Mouse (Mus musculus) embryonic stem cell, embryonic (primary cell): ENCODE measurements around the gene St8sia1.

ENCODE experiments used
- CTCF ChIA-PET, 4 experiments: fragments of 300-600 bp in 2 of 4; fragments of 350-600 bp in 2 of 4; sonication (Branson Sonifier 250); formaldehyde crosslinking; loops; one replicate each; lab custom pipeline; 2022; ENCODE audit warnings: inconsistent platforms in 2 of 4; lab: Charles Lee
- POLR2A ChIA-PET, 4 experiments: fragments of 300-600 bp in 2 of 4; fragments of 350-600 bp in 2 of 4; sonication (Branson Sonifier 250); formaldehyde crosslinking; loops; one replicate each; lab custom pipeline; 2022; ENCODE audit warnings: antibody characterized with exemption in 4 of 4, inconsistent platforms in 1 of 4; lab: Charles Lee

The St8sia1 gene

GRCm38 (mm10) chr6:142932582-142932981 is 31.7 kb downstream of the St8sia1 start:
- CTCF ChIA-PET = interaction anchor here in 2 of 4 experiments (0.6 to 0.9 kb wide), 2 partner anchors 17 kb away, joined by 4 read pairs; no protein-coding TSS in a partner anchor
- POLR2A ChIA-PET = interaction anchor here in 1 of 4 experiments (0.5 kb wide), 1 partner anchor 237 kb away, joined by 7 read pairs; no protein-coding TSS in a partner anchor

- ChIA-PET CTCF (interaction anchor here in 2 of 4 experiments (0.6 to 0.9 kb wide), 2 partner anchors 16 to 18 kb away, joined by 4 read pairs; no protein-coding TSS in a partner anchor), POLR2A (interaction anchor here in 1 of 4 experiments (0.5 kb wide), 1 partner anchor 238 kb away, joined by 7 read pairs; no protein-coding TSS in a partner anchor)
Observed at GRCm38 (mm10) chr6:142932144-142932543, 32.1 kb downstream of the St8sia1 start.

DNA sequence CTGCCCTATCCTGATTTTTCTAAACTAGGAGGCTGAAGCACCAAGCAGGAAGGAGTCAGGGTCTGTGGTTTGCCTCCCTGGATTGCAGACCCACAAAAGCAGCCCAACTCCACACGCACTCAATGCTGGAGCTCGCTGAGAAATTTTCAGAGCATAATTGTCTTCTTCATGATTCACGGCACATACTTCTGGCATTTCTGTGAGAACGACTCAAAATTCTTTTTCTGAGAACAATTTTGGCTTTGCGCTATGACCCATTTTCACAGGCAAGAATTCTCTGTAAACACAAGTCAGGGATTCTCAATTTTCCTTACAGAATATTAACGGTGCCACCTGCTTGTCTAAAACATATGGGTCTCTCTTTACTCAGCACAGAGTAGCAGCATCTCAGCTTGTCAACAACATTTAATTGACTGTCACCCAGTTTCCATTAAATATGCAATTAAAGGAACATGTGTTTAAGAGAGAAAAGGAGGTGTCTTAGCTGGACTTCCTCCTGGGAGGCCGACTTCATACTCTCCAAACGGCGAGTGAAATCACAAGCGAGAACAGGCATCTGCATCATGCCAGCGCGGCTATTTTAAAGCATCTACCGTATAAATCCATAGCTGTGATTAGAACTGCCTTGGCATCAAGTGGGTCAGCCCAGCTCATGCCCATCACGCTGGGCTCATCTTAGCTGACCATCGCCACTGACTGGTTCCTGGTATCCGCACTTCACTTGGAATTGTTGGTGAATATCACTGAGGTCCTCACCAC is 35.5 kb downstream of the St8sia1 start:
- POLR2A ChIA-PET = no interaction called here
- CTCF ChIA-PET = interaction anchor here in 1 of 4 experiments (0.6 kb wide), 1 partner anchor 28 kb away, joined by 4 read pairs; no protein-coding TSS in a partner anchor

DNA sequence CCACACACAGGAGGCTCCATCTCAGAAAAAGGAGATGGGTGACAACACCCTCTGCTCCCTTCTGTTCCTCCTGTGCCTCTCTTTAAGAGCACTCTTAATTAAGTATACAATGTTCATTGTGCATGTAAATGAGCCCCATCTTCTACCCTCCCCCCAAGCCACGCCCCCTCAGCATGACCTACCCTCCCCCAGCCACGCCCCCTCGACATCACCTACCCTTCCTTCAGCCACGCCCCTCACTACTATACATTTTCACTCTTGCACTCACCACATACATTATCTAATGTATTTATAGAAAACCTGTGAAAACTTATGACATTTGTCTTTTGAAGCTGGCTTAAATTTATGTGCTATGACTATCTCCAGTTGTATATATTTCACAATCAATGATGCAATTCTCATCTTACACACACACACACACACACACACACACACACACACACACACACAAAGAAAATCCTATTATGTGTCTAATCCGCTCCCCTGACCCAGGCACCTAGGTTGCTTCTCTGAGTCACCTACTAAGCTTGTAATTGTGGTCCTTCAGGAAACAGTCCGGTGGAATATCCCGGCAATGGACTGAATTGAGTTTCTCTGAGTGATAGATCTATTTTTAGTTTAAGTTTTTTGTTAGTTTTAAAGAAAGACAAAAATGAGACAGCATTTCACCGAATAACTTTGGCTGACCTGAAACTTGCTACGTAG is 37.2 kb downstream of the St8sia1 start:
- CTCF ChIA-PET = no interaction called here
- POLR2A ChIA-PET = no interaction called here

DNA sequence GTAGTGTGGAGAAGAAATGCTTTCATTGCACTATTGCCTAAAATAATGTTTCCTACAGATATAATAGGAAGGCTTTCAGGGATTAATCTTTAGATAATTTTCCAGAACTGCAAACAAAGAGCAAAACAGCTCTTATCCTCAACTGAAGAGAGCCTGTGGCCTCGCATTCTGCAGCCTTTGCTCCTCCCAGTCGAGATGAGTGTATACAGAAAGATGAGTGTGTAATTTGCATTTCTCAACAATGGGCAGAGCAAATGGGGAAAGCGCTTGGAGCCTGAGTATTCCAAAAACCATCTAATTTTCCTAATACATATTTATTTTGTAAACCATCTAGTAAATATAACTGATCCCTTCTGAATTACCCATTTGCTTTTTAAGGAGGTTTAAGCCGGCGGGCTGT is 38.3 kb downstream of the St8sia1 start:
- CTCF ChIA-PET = no interaction called here
- POLR2A ChIA-PET = no interaction called here

DNA sequence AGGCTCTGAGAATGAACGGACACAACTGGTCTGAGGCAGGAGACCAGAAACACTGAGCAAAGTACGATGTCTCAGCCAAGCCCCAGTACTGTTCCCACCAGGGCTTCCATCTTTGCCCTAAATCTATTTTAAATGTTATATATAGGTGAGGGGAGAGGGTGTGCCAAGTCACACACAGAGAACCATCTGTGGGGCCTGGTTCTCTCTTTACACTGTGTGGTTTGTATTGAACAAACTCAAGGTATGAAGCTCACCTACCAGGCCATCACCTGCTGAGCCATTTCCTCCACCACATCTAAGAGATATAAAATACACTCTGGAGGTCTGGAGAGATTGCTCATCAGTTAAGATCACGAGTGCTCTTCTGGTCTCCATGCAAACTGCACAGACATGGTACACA is 38.9 kb downstream of the St8sia1 start:
- ChIA-PET POLR2A (no interaction called here), CTCF (no interaction called here)

DNA sequence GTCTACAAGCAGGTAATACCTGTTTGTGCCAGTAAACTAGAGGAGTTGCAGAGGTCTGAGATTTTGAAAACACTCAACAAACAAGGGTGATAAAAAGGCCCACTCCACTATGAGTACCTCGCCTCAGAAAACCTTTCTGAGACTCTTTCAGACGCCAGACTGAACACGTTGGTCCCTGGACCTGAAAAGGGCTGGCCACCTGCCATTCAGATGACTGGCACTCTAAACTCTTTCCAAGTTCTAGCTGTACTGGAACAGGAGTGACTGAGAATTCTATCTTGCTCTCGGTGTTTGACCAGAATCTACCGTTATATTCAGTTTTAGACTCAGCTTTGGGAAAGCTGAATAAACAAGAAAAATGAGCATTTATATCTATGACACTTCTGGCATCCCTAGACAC is 43.4 kb downstream of the St8sia1 start:
- ChIA-PET POLR2A (no interaction called here), CTCF (no interaction called here)

DNA sequence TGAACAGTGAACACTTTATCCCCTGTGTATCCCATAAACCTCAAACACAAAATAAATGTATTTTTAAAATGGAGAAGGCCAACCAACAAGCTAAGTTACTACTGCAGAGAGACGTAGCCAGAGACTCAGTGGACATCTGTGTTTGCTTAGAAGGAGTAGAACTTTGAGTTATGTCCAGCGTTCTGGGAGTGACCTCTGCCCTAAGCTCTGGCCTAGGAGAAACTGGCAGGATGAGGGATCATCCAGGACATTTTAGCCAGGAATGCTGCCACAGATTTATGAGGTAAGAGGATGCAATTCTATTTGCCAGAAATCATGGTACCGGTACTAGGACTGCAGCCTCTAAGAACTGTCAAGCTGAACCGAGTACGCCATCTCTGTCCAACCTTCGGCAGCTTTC is 45.6 kb downstream of the St8sia1 start:
- CTCF ChIA-PET = no interaction called here

DNA sequence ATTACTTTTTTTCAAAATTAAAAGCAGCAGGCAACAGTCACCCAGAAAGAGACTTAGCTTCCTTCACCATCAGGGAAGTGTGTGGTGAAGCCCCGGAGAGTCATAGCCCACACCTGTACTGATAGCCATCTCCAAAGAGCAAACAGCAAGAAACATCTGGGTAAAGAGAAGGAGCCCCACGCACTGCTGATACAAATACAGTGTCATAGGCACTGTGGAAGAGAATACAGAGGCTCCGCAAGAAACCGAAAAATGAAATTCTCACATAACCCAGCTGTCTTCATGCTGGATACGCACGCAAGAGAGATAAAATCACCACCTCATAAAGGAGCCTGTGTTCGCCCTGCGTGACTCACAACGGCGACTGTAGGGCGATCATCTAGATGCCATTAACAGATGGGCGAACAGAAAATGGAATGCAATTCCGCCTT is 46.8 kb downstream of the St8sia1 start:
- CTCF ChIA-PET = no interaction called here
- POLR2A ChIA-PET = interaction anchor here in 1 of 4 experiments (0.5 kb wide), 1 partner anchor 47 kb away, joined by 3 read pairs; no protein-coding TSS in a partner anchor

More for the DNA sequence above, 45.6 kb downstream of the St8sia1 start:
- POLR2A ChIA-PET = interaction anchor here in 2 of 4 experiments (0.6 kb wide), 2 partner anchors 133 to 174 kb away, joined by 4 to 5 read pairs; no protein-coding TSS in a partner anchor

DNA sequence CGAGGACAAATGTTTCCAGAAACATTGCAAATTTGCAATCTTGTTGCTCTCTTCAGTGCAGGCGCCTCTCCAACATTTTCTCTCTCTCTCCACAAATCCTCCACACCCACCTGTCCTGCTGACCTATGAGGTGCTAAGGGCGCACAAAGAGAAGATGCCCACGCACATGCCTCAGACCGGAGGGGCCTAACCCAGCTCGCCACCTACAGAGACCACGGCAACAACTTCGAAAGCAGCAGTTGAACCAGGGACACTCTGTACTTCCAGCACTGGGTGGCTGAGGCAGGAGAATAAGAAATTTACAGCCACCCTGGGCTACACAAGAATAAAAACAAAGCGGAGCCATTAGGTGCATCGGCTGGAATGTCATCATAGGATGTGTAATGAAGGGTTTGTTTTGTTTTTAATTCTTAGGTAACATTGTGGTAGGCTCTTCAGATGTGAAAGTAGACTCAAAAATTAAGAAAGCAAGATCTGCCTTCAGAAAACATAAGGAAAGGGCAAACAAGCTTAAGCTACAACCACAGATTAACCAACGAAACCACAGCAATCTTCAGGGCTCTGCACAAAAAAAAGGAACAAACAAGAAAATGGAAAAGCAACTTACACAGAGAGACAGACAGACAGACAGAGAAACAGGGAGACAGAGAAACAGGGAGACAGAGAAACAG is 47.8 kb downstream of the St8sia1 start:
- POLR2A ChIA-PET = interaction anchor here in 1 of 4 experiments (0.7 kb wide), 1 partner anchor 1382 kb away, joined by 3 read pairs; no protein-coding TSS in a partner anchor
- CTCF ChIA-PET = no interaction called here

GRCm38 (mm10) chr6:142915464-142915863 is 48.8 kb downstream of the St8sia1 start:
- ChIA-PET CTCF (interaction anchor here in 1 of 4 experiments (0.7 kb wide), 1 partner anchor 17 kb away, joined by 4 read pairs; no protein-coding TSS in a partner anchor), POLR2A (no interaction called here)

GRCm38 (mm10) chr6:142914676-142915075 is 49.6 kb downstream of the St8sia1 start:
- ChIA-PET POLR2A (no interaction called here), CTCF (no interaction called here)

GRCm38 (mm10) chr6:142911263-142911662 is 53.0 kb downstream of the St8sia1 start:
- CTCF ChIA-PET = no interaction called here
- POLR2A ChIA-PET = no interaction called here

DNA sequence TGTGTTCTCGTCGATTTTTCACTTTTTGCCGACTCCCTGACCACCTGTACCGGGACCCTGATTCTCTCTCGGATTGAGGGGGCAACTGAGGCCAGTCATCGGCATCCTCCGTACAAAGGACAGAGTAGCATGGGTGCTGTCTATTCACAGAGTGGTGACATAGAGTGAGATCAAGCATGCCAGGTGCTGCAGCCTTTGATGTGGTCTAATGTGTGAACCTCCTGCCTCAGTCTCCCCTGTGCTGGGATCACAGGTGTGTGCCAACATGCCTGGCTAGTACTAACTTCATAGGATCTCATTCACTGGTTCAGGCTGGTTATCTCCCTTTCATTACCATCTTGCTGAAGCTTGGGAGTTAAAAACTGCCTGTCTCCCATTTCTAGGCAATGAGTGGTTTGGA is 53.5 kb downstream of the St8sia1 start:
- CTCF ChIA-PET = interaction anchor here in 1 of 4 experiments (0.9 kb wide), 1 partner anchor 125 kb away, joined by 3 read pairs; no protein-coding TSS in a partner anchor
- POLR2A ChIA-PET = no interaction called here

GRCm38 (mm10) chr6:142909771-142910105 is 54.5 kb downstream of the St8sia1 start:
- POLR2A ChIA-PET = no interaction called here
- CTCF ChIA-PET = interaction anchor here in 1 of 4 experiments (0.6 kb wide), 1 partner anchor 128 kb away, joined by 4 read pairs; no protein-coding TSS in a partner anchor

- POLR2A ChIA-PET = no interaction called here
- CTCF ChIA-PET = interaction anchor here in 1 of 4 experiments (0.6 kb wide), 1 partner anchor 128 kb away, joined by 4 read pairs; no protein-coding TSS in a partner anchor
Observed at GRCm38 (mm10) chr6:142908911-142909770, 55.1 kb downstream of the St8sia1 start.

- CTCF ChIA-PET = no interaction called here
- POLR2A ChIA-PET = no interaction called here
Observed at GRCm38 (mm10) chr6:142908412-142908811, 55.8 kb downstream of the St8sia1 start.

GRCm38 (mm10) chr6:142895371-142895770 is 68.9 kb downstream of the St8sia1 start:
- POLR2A ChIA-PET = no interaction called here
- CTCF ChIA-PET = no interaction called here
